Mouse (Mus musculus): ENCODE measurements around the gene Slc28a1. TPM values are rescaled to one million over a fixed set of nuclear protein-coding genes. Genes with fewer than 3 reads are reported as not detected.
"Not testable (repeated sequence)": the region's sequence is repeated elsewhere in the genome, so short reads cannot be mapped to it uniquely, and the experiment has no call there.

Gene Slc28a1
- polyA plus RNA-seq, 1 experiment from 2014 or later: 0.59 TPM

- Histone ChIP-seq H3K4me3 (ENCODE audit: low read depth, low read length) (no peak overlapping the region), H3K36me3 (ENCODE audit: control insufficient read depth, insufficient read depth) (no peaks in the 10 kb centered on the region), H3K4me2 (replicated peaks; ENCODE audit: low read depth) (no peak overlapping the region), H3K9ac (ENCODE audit: low read depth, low read length) (no peak overlapping the region), H3K27ac (ENCODE audit: low read depth, low read length) (no peak overlapping the region), H3K9me3 (ENCODE audit: control insufficient read depth) (no peaks in the 10 kb centered on the region), H3K4me1 (replicated peaks; ENCODE audit: control insufficient read depth, insufficient read depth, low read length) (no peaks in the 10 kb centered on the region), H3K27me3 (replicated peaks; ENCODE audit: control insufficient read depth, insufficient read depth, low read length) (no peaks in the 10 kb centered on the region)
- no peak for ATAC-seq
- WGBS: 47% methylated on average over 4 of the region's 4 CpGs
- TF ChIP-seq CTCF (IDR thresholded peaks at IDR 0.05; ENCODE audit: low read depth): no peak
Observed at GRCm38 (mm10) chr7:81195509-81195908, 80.9 kb downstream of the Slc28a1 start.

- Histone ChIP-seq H3K9me3 (ENCODE audit: control insufficient read depth) (no peaks in the 10 kb centered on the region), H3K36me3 (ENCODE audit: control insufficient read depth, insufficient read depth) (no peaks in the 10 kb centered on the region), H3K27ac (ENCODE audit: low read depth, low read length) (no peak overlapping the region), H3K9ac (ENCODE audit: low read depth, low read length) (no peak overlapping the region), H3K4me1 (replicated peaks; ENCODE audit: control insufficient read depth, insufficient read depth, low read length) (no peaks in the 10 kb centered on the region), H3K27me3 (replicated peaks; ENCODE audit: control insufficient read depth, insufficient read depth, low read length) (no peaks in the 10 kb centered on the region), H3K4me3 (ENCODE audit: low read depth, low read length) (no peak overlapping the region), H3K4me2 (replicated peaks; ENCODE audit: low read depth) (no peak overlapping the region)
- WGBS: 14% methylated on average over 3 of the region's 3 CpGs
- no peak for ATAC-seq
- TF ChIP-seq CTCF (IDR thresholded peaks at IDR 0.05; ENCODE audit: low read depth): no peak
Observed at GRCm38 (mm10) chr7:81196796-81197195, 82.2 kb downstream of the Slc28a1 start.

- no peak overlapping the region for H3K27ac ChIP-seq (ENCODE audit: low read depth, low read length)
- no peak for TF ChIP-seq CTCF (IDR thresholded peaks at IDR 0.05; ENCODE audit: low read depth)
- no peaks in the 10 kb centered on the region for H3K27me3 ChIP-seq (replicated peaks; ENCODE audit: control insufficient read depth, insufficient read depth, low read length)
- WGBS: 29% methylated on average over 4 of the region's 4 CpGs
- H3K9me3 ChIP-seq (ENCODE audit: control insufficient read depth): no peaks in the 10 kb centered on the region
- H3K36me3 ChIP-seq (ENCODE audit: control insufficient read depth, insufficient read depth): no peaks in the 10 kb centered on the region
- no peaks in the 10 kb centered on the region for H3K4me1 ChIP-seq (replicated peaks; ENCODE audit: control insufficient read depth, insufficient read depth, low read length)
- no peak overlapping the region for H3K4me2 ChIP-seq (replicated peaks; ENCODE audit: low read depth)
- H3K9ac ChIP-seq (ENCODE audit: low read depth, low read length): no peak overlapping the region
- no peak overlapping the region for H3K4me3 ChIP-seq (ENCODE audit: low read depth, low read length)
- ATAC-seq: no peak
Observed at GRCm38 (mm10) chr7:81198538-81198937, 83.9 kb downstream of the Slc28a1 start.

- no peak for ATAC-seq
- 48% methylated on average over 5 of the region's 5 CpGs for WGBS
- Histone ChIP-seq H3K27ac (ENCODE audit: low read depth, low read length) (no peak overlapping the region), H3K4me2 (replicated peaks; ENCODE audit: low read depth) (no peak overlapping the region), H3K9me3 (ENCODE audit: control insufficient read depth) (no peaks in the 10 kb centered on the region), H3K9ac (ENCODE audit: low read depth, low read length) (no peak overlapping the region), H3K36me3 (ENCODE audit: control insufficient read depth, insufficient read depth) (no peaks in the 10 kb centered on the region), H3K4me3 (ENCODE audit: low read depth, low read length) (no peak overlapping the region), H3K4me1 (replicated peaks; ENCODE audit: control insufficient read depth, insufficient read depth, low read length) (no peaks in the 10 kb centered on the region), H3K27me3 (replicated peaks; ENCODE audit: control insufficient read depth, insufficient read depth, low read length) (no peaks in the 10 kb centered on the region)
- no peak for TF ChIP-seq CTCF (IDR thresholded peaks at IDR 0.05; ENCODE audit: low read depth)
Observed at GRCm38 (mm10) chr7:81199109-81199508, 84.5 kb downstream of the Slc28a1 start.

- Histone ChIP-seq H3K36me3 (ENCODE audit: control insufficient read depth, insufficient read depth) (no peaks in the 10 kb centered on the region), H3K9me3 (ENCODE audit: control insufficient read depth) (no peaks in the 10 kb centered on the region), H3K27ac (ENCODE audit: low read depth, low read length) (no peak overlapping the region), H3K4me3 (ENCODE audit: low read depth, low read length) (no peak overlapping the region), H3K27me3 (replicated peaks; ENCODE audit: control insufficient read depth, insufficient read depth, low read length) (no peaks in the 10 kb centered on the region), H3K4me1 (replicated peaks; ENCODE audit: control insufficient read depth, insufficient read depth, low read length) (no peaks in the 10 kb centered on the region), H3K4me2 (replicated peaks; ENCODE audit: low read depth) (no peak overlapping the region), H3K9ac (ENCODE audit: low read depth, low read length) (no peak overlapping the region)
- ATAC-seq: no peak
- 63% methylated on average over 4 of the region's 4 CpGs for WGBS
- TF ChIP-seq CTCF (IDR thresholded peaks at IDR 0.05; ENCODE audit: low read depth): no peak
Observed at GRCm38 (mm10) chr7:81199757-81200156, 85.2 kb downstream of the Slc28a1 start.

GRCm38 (mm10) chr7:81202389-81202788 lies 87.8 kb downstream of the Slc28a1 start:
- H3K4me2 ChIP-seq (replicated peaks; ENCODE audit: low read depth): no peak overlapping the region
- H3K9ac ChIP-seq (ENCODE audit: low read depth, low read length): no peak overlapping the region
- no peaks in the 10 kb centered on the region for H3K27me3 ChIP-seq (replicated peaks; ENCODE audit: control insufficient read depth, insufficient read depth, low read length)
- no peaks in the 10 kb centered on the region for H3K4me1 ChIP-seq (replicated peaks; ENCODE audit: control insufficient read depth, insufficient read depth, low read length)
- H3K36me3 ChIP-seq (ENCODE audit: control insufficient read depth, insufficient read depth): no peaks in the 10 kb centered on the region
- no peak for ATAC-seq
- WGBS: 67% methylated on average over 5 of the region's 5 CpGs
- no peaks in the 10 kb centered on the region for H3K9me3 ChIP-seq (ENCODE audit: control insufficient read depth)
- no peak for TF ChIP-seq CTCF (IDR thresholded peaks at IDR 0.05; ENCODE audit: low read depth)
- no peak overlapping the region for H3K27ac ChIP-seq (ENCODE audit: low read depth, low read length)
- no peak overlapping the region for H3K4me3 ChIP-seq (ENCODE audit: low read depth, low read length)

GRCm38 (mm10) chr7:81203576-81203975 lies 89.0 kb downstream of the Slc28a1 start:
- H3K9me3 ChIP-seq (ENCODE audit: control insufficient read depth); H3K27ac ChIP-seq (ENCODE audit: low read depth, low read length); H3K27me3 ChIP-seq (replicated peaks; ENCODE audit: control insufficient read depth, insufficient read depth, low read length); H3K4me1 ChIP-seq (replicated peaks; ENCODE audit: control insufficient read depth, insufficient read depth, low read length); ATAC-seq; H3K4me3 ChIP-seq (ENCODE audit: low read depth, low read length); H3K4me2 ChIP-seq (replicated peaks; ENCODE audit: low read depth); H3K9ac ChIP-seq (ENCODE audit: low read depth, low read length); H3K36me3 ChIP-seq (ENCODE audit: control insufficient read depth, insufficient read depth): not testable (repeated sequence)
- WGBS: 92% methylated on average over 10 of the region's 10 CpGs

Measured in intestine, postnatal 0 days (tissue).